Mouse (Mus musculus) MEL-GATA-1-ER (cell line): Measurements from ENCODE around the gene Gm9833.
"Not testable (repeated sequence)": the region's sequence is repeated elsewhere in the genome, so short reads cannot be mapped to it uniquely, and the experiment has no call there.

Experiments used
- DNase-seq: peaks from one replicate; pipeline ENCODE4 v3.0.0-alpha.2; 2012; ENCODE audit warnings: low read depth; ENCODE audit errors: extremely low read depth

Gene Gm9833

DNA sequence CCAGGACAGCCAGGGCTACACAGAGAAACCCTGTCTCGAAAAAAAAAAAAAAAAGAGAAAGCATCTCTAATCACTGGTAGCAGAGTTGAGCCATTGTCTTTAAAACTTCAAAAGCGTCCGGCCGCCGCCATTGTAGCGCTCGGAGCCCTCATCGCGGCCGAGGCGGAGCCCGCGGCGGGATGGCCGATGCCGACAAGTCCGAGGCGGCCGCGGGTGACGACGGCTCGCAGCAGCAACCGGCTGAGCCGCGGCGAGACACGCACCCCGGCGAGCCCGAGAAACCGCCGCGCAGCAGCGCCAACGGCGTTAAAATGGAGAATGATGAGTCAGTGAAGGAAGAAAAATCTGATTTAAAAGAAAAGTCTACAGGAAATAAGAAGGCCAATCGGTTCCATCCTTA is at the start of gene Gm9833:
TSS of gene Gm9833 (plus strand) at position 117 of the 400 bp plus-strand sequence.
- not testable (repeated sequence) for DNase-seq

GRCm38 (mm10) chr3:10070070-10070469 is 17.8 kb upstream of the Gm9833 start:
- no peak for DNase-seq

GRCm38 (mm10) chr3:10075826-10076225 is 12.1 kb upstream of the Gm9833 start:
- DNase-seq = no peak

DNA sequence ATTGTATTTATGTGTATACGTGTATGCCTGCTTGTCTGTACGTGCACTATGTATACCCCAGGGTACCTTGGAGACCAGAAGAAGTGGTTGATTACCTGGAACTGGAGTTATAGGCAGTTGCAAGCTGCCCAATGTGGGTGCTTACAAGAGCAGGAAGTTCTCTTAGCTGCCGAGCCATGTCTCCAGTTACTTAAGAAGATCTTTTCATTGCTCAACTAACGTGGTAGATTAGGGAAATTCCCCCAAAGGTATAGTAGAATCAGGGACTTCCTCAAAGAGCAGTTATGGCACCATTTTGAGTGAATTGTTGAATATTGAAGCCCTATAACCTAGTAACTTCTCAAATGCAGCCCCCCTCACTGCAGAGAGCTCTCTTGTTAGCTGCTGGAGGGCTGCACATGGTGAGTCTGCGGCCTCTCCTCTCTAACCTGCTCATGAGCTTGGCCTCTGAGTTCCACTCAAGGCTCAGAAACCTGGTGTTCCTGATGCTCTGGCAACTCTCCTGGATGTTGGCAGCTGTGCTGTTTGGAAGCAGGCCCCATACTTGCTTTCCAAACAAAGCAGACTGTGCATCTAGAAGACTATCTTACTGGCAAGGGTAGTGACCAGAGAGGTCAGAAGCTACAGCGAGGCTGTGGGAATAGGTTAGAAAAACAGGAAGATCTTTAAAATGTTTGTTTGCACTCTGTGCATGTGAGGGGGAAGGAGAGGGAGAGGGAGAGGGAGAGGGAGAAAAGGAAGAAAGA is 10.6 kb upstream of the Gm9833 start:
- DNase-seq = no peak

GRCm38 (mm10) chr3:10078113-10078512 is 9.8 kb upstream of the Gm9833 start:
- no peak for DNase-seq

GRCm38 (mm10) chr3:10081336-10081735 is 6.6 kb upstream of the Gm9833 start:
- no peak for DNase-seq

DNA sequence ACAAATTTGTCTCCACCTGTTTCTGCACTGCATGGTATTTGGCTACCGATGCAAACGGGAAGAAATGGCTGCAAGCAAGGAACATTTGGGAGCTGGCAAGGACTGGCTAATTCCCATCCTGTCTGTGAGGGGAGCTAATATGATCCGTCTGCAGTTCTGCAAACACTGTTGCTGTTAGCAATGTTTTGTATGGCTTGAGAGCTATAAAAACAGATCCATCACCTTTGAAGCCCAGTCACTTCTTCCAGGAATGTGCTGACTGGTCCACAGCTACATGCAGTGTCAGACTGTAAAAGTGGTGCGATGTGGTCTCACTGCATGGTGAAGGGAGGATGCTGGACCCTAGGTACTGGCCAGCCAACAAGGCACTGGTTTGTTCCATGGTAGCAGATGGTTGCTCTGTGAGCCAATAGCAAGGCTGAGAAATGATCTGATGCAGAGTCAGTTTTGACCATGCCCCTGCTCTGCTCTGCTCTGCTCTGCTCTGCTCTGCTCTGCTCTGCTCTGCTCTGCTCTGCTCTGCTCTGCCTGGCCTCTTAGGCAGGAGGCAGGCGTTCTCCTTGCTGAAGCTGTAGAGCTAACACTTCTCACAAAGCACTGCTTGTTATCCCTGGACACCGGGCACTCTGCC is 5.9 kb upstream of the Gm9833 start:
- DNase-seq = no peak

- DNase-seq = no peak
These were observed 5.3 kb upstream of the Gm9833 start for GRCm38 (mm10) chr3:10082545-10083062.

GRCm38 (mm10) chr3:10084102-10084501 is 3.8 kb upstream of the Gm9833 start:
- DNase-seq = no peak

- DNase-seq = no peak
These were observed 2.4 kb upstream of the Gm9833 start for GRCm38 (mm10) chr3:10085396-10086119.

DNA sequence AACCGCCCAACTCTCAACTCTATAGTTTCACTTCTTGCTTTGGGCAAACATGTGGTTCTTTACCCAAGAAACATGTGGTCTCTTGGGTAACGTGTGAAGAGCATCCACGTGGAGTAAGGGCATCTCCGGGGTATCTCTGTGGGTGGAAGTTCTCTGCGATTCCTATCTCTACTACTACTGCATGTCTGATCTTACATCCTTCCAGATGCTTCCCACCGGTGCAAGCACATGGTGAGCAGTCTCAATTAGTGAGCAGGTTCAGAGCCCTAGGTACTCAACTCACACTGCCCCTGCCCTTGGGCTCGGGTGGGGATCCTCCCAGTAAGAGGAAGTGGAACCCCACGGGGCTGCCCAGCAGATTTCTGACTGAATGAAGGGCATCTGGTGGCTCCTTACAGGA is 399 bp upstream of the Gm9833 start:
- no peak for DNase-seq

DNA sequence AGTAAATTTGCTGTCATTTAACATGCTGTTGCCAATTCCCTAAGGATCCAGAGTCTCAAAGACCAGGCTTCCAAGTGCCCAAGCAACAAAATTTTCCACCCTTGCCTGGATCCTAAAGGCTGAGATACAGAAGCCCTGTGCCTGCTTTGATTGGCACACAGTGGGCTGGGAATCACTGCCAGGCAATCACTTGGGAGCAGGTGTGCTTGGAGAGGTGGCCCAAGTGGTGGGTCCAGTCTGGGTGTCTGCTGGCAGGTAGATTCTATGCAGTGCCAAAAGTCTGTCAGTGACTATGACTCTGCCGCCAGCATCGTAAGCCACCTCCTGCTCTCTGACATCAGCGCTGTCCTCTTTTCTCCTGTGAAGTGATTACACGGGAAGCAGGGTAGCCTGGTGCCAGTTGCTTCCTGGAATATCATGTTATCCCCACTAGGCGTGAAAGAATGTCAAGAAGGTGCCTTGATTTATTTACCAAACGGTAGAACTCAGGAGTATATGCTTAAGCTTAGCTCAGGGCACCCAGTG is 3.8 kb downstream of the Gm9833 start:
- no peak for DNase-seq

- DNase-seq = no peak
These were observed 4.6 kb downstream of the Gm9833 start for GRCm38 (mm10) chr3:10092499-10092898.

DNA sequence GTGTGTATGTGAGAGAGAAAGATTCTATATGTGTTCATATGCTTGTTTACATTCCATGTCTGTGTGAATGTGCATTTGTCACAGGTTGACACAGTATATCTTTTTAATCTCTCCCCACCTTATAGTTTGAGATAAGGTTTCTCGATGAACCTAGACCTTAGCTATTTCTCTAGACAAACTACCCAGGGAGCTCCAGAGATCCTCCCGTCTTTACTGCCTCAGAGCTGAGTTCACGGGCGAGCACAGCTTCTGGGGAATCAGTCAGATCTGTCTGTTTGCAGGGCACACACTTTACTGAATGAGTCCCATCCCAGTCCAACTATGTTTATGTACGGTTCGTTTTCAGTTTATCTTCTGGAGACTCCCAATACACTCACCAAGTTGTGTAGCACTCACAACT is 5.0 kb downstream of the Gm9833 start:
- no peak for DNase-seq

DNA sequence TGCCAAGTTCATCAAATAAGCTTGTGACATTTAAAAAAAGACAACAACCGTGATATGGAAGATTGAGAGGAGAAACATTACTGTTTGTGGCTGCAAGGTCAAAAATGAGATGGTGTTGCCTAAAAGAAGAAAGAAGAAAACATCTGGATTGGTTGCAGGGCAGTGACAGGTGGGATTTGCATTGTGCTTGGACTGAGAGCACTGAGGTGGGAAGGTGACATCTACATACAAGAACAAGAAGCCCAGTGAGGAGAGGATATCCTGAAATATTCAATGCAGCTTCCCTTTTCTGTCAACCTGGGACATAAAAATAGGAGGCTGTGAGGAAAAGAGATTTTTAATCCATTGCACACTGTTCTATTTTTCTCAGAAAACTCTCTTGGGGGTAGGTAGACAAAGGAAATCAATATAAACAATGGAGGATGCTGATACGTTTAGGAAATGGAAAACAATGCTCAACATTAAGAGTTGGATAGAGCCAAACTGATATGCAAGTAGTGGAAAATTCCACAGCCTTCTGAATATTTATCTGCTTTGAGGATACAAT is 7.2 kb downstream of the Gm9833 start:
- no peak for DNase-seq

DNA sequence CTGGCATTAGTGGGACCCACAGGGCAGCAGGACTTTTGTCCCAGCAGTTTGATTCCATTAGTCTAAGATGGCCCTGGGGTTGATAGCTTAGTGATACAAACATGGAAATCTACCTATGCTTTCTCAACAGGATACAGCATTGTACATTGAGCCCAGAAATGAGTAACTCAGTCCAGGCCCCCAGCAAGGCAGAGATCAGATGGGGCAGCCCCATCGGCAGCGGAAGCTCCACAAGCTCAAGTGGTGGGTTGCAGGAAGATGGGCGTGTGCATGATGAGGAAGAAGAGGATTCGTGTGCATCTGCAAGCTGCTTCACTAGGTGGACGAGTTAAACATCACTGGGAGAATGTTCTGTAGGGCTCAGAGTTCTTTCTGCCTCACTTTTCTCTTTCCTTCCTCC is 11.8 kb downstream of the Gm9833 start:
- DNase-seq = no peak

DNA sequence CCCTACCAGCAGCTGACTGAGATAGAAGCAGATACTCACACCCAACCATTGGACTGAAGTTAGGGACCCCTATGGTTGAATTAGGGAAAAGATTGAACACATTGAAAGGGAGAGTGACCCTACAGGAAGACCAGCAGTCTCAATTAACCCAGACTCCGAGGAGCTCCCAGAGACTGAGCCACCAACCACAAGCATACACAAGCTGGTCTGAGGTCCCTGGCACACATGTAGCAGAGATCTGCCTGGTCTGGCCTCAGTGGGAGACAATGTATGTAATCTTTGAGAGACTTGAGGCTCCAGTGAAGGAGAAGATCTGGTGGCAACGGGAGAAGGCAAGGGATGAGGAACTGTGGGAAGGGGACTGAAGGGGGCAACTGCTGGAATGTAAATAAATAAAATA is 23.7 kb downstream of the Gm9833 start:
- no peak for DNase-seq

GRCm38 (mm10) chr3:10112196-10112595 is 24.3 kb downstream of the Gm9833 start:
- no peak for DNase-seq

- DNase-seq = no peak
These were observed 24.8 kb downstream of the Gm9833 start for GRCm38 (mm10) chr3:10112660-10113059.

DNA sequence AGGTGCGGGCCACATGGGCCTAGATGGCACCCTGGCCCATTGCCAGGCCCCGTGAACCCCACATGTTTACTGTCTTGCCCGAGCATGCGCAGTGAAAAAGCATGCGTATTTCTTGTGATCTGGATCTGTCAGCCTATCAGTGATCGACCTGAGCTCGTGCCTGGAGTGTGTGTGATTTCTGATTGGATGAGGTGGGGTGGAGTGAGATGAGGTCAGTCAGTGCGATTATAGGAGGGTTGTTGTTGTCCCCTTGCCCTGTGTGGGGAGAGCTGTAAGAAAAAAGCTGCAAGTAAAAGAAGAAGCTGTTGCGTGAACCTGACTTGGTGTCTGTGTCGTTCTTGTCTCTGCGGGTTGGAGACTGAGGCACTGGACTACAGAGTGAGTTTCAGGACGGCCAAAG is 28.6 kb downstream of the Gm9833 start:
- DNase-seq = no peak

DNA sequence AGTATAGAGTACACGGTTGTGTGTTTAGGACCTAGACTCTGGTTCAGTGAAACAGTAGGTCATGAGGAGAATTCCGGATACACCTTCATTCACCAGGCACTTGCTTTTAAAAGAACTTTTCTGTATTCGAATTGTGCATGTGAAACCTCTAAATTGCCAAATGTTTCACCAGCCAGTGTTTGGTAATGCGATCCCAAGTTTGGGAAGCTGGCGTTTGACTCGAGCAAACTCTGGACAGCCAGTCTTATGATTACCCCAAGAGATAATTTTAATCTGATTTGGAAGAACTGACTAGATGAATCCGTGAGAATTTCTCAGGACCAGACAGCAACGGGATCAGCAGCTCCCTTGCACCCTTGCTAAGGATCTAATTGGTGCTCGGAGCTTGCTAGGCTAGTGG is 33.3 kb downstream of the Gm9833 start:
- DNase-seq = no peak
